Mouse (Mus musculus): ENCODE data around the gene Kif5a. TPM values are rescaled to one million over a fixed set of nuclear protein-coding genes. Genes with fewer than 3 reads are reported as not detected.
A peak's percentile ranks its signal among the peaks of the same experiment; 100 is the strongest.
"Not testable (repeated sequence)": the region's sequence is repeated elsewhere in the genome, so short reads cannot be mapped to it uniquely, and the experiment has no call there.

The Kif5a gene
- total RNA-seq, 1 experiment from 2014 or later = 7.6 TPM

DNA sequence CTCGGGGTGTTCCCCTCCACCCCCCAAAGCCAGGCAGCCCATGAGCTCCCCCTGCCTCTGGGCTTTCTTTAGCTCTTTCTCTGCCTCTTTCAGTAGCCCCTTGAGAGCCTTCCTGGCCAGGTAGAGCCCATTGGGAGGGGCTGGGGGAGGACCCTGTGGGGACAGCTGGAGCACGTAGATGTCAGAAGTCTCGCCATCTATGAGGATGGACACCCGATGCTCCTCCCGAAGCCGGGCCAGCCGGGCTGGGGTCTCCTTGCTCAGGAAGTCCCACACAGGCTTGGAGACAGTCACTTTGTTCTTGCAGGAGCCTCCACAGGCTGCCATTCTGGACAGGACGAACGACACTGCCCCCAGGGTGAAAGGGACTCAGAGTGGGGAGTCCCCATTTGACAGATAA is 70.1 kb downstream of the Kif5a start:
- DNase-seq = no peak

DNA sequence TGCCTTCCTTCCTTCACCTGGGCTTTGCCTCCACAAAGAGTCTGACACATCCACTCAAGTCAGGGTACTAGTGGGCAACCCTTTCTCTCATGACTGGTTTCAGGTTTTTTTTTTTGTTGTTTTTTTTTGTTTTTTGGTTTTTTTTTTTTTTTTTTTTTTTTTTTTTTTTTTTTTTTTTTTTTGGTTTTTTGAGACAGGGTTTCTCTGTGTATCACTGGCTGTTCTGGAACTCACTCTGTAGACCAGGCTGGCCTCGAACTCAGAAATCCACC is 71.2 kb downstream of the Kif5a start:
- DNase-seq = not testable (repeated sequence)

DNA sequence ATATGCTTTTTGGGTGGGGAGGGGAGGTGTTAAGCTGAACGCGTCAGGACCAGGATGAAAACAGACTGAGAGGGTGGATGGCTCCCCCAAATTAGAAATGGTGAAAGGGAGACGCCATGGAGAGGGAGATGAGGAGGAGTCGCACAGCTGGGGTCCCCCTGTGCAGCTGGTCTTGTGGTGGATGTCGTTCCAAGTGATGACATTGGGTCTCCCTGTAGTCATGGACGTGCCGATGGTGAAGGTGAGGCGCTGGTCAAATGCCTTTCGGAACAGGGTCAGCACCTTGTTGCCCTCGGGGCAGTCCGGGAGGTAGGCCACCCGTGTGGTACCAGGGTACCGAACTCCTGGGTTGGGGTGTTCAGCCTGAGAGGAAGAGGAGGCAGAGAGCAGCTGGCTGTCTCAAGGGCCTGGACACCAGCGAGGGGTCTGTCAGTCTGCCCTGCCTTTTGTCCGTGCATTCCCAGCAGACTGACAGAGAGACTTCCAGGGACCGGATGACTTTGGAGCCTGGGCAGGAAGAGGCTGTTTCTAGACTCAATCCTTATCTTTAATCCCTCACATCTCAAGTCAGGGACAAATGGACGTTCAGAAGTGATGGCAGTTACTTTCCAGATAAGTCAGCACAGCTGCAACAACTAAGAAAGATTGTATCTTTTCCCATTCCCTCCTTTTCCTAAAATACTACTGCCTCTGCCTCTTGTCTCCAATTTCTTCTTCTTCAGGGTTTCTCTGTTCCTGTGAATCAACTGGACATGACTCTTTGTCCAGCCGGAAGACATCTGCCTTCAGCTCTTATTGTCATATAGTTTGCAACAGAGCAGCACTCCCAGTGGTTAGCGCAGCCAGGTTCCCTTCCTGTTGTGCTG is 71.7 kb downstream of the Kif5a start:
- DNase-seq = no peak

DNA sequence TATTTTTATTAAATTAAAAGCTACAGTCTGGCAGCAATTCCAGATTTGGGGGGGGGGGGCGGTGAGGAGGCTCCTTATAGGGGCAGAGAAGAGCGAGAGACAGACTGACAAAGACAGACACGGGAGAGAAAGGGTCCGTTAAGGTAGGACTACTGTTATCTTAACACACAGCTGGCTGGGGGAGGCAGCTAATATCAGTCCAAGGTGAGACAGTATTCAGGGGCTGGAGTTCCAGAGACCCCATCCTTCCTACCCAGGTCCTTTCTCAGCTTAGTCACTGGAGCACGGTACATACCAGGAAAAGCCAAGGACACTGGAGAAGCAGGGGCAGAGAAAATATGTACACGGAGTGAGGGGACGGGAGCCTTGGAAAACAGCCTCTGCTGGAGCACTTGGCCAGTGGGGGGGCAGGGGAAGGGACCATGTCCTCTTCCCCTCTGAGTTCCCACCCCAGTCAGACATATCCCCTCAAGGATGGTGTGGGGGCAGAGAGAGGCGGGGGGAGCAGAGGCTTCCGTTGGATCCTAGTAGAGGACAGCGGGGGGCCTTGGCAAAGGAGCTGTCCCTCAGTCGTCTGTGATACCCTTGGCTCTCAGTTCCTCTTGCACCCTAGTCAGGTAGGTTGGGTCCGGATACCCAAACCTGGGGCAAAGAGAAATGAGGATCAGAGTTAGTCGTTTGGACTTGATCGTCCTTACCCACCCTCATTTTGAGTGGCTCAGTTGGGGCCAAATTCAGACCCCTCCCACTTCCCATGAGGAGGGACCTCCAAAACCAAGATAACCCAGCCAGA is 72.6 kb downstream of the Kif5a start:
- no peak for DNase-seq

DNA sequence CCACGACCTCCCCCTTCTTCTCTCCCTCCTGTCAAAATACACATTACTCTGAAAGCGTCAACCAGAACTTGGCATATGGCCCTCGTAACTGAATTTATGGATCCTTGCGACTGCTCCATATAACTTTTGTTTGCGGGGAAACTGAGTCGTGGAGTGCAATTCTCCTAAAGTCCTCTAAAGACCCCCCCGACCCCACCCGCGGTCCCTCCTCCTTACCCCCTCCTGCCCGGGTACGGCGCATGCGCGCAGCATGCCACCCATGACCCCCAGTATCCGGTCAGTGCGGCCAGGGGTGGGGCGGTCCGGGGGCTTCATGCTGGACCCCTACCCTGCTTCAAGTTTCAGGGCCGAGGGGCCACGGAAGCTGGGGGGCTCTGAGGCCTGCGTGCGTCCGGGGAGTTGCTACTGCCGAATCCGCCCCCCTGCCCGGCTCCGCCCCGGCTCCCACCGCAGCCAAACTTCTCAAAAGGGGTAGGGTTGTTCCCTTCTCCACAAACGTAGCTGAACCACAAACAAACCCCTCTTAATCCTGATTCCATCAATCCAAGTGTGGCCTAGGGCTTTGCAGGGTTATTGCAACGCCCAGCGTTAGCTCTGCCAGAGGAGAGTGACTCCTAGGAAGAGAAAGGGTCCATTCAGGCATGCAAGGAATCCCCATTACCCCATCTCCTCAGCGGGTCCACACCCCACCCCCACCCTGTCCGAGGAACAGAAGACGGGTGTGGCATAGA is 73.3 kb downstream of the Kif5a start, which contains the start of gene Arhgef25:
Arhgef25 (minus strand) TSS at position 433 of the 731 bp plus-strand sequence.
- DNase-seq = peak; percentile 64

DNA sequence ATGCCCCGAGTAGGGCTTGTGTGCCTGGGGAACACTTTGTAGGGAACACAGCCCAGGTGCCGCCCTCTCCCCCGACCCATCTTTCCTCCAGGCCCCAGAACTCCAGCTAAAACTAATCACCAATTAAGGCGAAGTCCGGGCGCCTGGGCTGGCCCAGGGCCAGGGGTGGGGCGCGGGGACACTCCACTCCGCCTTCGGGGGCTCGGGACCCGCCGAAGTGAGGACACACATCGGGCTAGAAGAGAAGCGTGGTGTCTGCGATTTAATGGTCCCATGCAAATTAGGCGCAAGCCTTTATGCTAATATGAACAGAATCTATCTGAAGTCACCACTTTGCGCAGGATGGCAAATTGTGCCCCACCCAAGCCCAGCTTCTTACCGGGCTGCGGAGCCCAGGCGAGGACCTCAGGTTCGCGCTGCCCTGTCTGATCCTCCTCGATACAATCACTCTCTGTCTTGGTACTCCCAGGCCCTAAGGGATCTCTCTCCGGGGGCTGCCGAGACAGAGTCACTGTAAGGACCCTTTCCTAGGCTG is 74.0 kb downstream of the Kif5a start:
- no peak for DNase-seq

DNA sequence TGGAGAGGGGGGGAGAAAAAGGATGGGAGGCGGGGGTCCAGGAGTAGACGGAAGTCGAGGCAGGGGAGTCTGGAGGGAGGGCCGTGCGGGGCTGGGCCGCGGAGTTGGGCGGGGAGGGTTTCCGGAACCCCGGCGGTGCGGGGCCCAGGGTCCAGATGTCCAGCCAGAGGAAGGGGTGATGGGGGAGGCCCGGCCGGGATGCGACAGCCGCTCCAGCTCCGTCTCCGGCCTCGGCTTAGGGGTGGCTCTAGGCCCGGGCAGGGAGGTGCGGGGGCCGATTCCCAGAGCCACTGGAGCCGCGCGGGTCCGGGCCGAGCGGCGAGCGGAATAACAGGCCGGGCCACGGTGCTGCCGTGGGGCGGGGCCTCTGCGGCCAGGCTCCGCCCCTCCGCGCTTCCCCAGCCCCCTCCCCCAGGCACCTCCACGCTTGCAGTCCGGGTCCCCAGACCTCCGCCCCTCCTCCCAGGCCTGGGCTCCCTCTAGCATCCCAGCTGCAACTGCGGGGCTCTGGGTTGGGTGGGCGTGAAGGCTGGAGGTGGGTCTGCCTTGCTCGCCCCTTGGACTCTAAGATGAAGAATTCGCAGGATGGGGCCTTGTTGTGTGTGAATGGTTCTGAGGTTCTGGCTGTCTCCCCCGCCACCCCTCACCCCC is 74.6 kb downstream of the Kif5a start:
- peak; percentile 69 for DNase-seq

DNA sequence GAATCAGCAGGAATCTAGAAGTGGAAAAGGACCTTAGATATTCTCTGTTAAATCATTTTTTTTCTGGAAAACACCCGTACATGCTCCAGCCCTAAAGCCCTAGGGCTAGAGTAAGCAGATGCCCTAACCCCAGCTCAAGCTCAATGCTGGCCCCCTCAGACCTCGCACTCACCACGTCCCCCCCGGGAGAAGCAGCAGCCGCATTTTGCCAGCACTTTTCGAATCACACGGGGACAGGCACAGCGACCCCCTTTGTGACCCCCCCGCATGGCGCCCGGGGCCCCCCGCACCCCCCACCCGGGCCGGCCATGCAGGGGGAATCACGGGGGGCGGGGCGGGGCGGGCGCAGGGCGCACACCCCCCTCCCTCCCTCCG is 75.1 kb downstream of the Kif5a start:
- no peak for DNase-seq

DNA sequence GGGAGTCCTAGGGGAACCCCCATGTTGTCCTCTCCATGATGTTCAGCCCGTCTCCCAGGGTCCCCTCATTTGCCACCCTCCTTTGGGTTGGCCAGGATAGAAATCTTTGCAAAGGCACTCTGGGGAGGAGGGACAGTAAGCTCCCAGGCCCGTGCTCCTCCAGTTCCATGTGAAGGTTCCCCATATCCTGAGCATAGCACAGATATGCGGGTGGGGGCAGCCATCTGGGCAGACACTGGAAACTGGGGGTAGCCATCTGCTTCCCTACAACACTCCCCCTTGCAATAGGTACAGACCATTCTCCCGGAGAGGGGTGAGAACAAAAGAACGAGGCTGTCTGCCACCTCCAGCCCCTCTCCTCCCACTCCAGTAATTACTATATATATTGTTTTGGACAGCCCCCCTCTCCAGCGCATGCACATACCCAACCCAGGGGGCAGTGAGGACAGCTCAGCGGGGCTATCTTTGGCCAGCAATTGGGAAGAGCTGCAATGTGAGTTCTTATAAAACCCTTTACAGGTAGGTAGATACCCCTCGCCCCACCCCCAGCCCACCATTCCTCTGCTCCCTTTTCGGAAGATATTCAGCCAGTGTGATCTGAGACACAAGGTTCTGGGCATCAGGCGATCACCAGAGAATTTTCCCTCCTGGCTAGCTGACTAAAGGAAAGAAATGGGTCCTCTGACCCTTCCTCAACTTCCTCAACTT is 75.6 kb downstream of the Kif5a start:
- DNase-seq = no peak

DNA sequence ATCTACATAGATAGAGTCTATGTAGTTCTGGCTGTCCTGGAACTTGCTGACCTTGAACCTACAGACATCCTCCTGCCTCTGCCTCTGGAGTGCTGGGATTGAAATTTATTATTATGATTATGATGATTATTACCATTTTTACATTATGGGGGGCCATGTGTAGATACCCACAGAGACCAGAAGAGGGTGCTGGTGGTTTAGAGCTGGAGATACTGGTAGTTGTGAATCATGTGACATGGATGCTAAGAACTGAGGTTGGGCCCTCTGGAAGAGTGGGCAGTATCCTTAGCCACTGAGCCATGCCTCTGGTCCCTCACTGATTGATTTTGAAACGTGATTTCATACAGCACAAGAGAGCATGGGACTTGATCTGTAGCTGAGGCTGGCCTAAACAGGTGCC is 76.7 kb downstream of the Kif5a start:
- DNase-seq = no peak

DNA sequence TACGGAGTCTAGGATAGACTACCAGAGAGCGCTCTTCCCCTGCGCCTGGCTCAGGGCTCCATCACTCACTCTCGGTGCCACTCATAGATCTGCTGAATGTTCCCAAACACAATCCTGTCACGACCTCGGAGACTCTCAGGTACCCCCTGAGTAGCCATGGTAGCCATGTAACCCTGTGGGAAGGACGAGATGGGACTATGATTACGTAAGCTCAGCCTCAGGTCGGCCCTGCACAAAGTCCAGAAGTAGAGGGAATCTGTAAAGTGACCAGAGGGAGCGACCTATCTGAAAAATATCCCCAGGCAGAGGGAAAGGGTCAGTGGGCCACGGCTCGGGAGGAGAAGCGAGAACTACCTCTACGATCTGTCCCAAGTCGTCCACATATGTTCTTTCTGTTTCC is 77.6 kb downstream of the Kif5a start:
- no peak for DNase-seq

DNA sequence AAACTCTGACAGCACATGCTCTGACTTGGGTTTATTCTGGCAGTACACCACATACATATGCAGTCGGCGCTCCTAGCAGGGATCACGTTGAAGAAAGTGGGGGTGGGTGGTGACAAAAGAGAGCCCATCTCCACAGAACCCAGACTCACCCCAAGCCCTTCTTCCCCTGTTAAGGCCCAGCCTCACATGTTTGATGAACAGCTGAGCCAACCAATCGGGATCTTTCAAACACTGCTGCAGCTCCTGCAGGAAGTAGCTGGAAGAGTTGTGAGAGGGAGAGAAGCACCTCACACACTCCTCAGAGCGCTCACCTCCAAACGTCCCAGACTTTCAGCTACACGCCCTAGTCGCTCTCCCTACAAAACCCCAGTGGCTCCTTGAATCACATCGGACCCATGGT is 78.0 kb downstream of the Kif5a start:
- DNase-seq = no peak

DNA sequence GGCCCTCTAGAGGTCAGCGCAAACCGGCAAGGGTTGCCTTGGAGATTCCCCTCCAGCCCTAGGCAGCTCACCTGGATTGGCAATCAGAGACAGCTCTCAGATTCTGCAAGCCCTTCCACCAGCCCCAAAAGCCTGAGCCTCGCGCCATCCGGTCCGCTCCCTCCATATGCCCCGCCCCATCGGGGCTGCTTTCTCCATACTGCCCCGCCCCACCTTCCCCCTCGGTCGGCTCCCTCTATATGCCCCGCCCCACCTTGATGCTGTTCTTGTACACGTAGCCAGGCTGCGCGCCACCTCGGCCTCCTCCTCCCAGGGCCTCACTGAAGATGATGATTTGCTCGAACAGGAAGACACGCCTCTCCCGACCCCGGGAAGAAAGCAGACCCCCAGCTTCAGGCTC is 79.4 kb downstream of the Kif5a start:
- no peak for DNase-seq

DNA sequence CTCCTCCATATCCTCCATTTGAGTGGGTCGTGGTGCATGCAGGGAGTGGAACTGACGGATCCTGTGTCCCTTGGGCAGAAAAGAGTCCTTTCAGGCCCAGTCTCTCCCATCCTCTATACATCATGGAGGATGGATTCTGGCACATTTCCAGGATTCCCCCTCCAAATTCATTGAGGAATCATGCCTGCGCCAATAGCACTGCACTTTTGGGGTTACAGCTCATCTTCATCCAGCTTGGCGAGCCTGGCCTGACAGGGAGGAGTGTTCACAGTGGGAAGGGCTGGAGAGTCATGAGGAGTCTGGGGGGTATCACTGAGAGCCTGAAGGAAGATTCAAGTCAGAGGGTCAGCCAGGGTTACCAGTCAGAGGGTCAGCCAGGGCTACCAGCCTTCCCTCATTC is 80.5 kb downstream of the Kif5a start:
- DNase-seq = no peak

DNA sequence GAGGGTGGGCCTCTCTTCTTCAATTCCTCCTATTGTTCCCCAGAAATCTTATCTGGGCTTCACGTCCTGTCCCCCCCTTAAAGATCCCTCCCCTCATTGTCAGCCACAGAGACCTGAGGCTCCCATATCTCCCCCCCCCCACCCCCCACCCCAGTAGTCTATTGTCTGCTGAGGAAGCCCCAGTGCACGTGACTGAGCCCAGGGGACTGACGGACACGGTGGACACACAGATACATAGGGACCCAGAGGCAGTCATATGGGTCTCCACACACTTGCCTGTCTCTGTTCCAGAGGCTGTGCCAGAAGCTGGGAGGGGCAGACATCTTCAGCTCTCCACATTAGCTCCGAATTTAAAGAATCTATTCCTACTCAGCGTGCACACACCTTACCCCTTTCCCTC is 81.6 kb downstream of the Kif5a start:
- DNase-seq = no peak

DNA sequence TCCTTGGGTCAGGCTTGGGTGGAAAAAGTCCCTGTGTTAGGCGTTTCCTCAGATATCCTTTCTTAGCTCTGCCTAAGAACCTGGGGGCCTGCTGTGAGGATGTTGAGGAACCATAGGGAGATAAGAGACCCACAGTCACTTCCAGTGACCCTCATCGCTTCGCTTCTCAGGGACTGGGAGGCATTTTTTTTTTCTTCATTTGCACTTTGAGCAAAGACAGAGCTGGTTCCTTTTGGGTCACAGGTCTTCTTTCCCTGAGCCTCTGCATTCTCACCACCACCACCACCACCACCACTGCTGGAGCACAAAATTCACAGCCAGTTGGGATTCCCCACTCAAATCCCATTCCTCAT is 82.5 kb downstream of the Kif5a start:
- DNase-seq = no peak

DNA sequence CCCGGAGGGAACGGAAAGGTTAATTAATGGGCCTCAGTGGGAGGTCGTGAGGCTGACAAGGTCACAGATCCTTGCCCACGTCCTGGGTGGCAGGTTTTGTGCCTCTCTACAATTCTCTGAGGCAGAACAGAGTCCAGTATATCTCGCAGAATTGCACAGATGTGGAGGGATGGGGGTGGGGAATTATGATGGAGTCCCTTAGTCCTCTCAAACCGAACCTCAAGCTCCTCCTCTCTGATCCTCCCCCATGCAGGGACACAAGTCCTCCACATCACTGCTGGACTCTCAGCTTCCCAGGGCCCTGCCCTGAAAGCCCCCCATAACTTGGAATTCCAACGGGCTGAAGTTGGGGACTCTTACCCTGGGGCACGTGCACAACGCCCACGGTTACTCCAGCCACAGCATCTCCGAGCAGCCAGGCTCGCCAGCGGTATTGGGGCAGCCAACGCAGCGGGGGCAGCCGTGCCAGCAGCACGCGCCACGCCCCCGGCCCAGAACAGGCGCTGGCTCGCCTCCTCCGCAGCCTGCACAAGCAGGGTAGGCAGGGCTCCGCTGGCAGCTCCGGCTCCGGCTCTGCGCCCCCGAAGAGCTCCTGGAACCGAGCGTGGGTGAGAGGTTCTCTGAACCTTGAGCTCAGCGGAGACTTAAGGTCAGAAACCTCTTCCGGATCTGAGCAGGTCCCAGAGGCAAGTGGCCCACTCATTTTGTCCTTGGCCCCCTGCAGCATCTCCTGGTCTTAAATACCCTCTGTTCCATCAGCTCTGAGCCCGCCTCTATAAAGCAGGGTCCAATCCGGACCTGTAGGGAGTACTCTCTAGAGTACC is 83.1 kb downstream of the Kif5a start, which contains the start of gene Slc26a10:
Slc26a10 (minus strand) TSS at position 775 of the 824 bp plus-strand sequence.
- no peak for DNase-seq

DNA sequence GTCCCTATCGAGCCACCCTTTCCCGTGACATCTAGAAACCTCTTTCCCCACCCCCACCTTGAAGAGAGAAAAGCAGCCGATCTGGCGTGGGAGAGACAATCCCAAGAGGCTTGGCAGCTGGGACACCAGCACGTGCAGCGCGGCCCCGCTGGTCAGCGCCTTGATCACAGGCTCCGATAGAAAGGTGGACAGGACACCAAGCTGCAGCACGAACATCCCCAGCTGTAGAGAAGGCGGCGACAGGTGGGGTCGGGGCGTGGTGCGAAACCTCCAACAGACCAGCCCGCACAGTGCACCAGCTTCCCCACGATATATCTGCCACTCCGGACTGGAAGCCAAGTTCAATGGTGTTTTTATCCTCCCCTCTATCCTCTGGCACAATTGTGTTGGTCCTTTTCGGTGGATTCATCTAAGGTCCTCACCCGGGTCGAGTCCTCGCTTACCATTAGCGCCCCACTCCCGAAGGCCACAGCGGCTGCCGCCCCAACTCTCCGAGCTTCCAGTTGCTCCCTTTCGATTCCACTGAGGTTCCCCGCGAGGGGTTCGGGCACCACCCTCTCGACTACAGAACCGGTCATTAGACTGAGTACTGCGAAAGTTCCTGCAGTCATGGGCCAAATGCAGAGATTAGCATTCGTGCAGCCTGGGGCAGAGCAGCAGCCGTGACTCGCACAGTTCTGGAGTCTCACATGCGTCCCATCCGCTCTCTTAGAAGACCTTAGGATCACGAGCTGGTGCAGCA is 84.7 kb downstream of the Kif5a start:
- DNase-seq = no peak

DNA sequence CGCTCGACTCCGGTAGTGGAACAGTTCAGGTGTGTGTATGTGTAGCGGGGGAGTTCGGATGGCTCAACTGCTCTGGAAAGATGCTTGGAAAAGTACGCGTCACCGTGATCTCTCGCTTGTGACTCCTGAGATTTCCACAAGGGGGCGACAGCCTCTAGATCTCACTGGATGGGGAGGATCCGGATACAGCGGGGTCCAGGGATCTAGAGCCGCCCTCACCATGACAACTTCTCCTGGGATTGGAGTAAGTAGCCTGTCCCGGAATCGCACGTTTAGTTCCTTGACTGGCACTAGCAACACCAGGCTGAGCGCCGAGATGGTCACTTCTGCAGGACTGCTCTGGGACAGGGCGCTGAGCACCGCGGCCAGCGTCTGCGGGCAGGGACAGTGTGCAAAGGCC is 85.4 kb downstream of the Kif5a start:
- DNase-seq = peak; percentile 85

DNA sequence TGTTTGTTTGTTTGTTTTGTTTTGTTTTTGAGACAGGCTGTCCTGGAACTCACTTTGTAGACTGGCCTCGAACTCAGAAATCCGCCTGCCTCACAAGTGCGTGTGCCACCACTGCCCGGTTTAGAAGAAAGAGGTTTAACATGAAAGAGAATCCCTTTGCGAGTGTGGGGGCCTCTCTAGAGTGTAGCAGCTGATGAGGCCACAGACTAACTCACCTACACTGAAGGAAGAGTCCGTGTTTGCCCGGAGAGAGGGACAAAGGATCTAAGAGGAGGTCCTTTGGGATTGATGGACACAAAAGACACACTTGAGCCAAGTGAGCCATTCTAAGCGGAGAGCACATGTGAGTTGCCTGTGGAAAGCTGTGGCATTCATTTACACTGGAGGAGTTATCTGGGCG is 85.9 kb downstream of the Kif5a start:
- DNase-seq = no peak

Data from adrenal gland, postnatal 14 days (tissue).